Mouse (Mus musculus) left cerebral cortex, adult 9 months (tissue): ENCODE measurements around the gene Wdr60.

ENCODE experiments used
- DNase-seq, 2 experiments: peaks; one replicate each; pipeline ENCODE4 v3.0.0; 2022; ENCODE audit warnings: low spot score in 2 of 2

The Wdr60 gene

GRCm38 (mm10) chr12:116183212-116183935 lies 79.4 kb downstream of the Wdr60 start:
- no peak for DNase-seq

GRCm38 (mm10) chr12:116182376-116182775 lies 80.4 kb downstream of the Wdr60 start:
- DNase-seq = no peak

- no peak for DNase-seq
Measured at GRCm38 (mm10) chr12:116181436-116182050, 81.3 kb downstream of the Wdr60 start.

- no peak for DNase-seq
Measured at GRCm38 (mm10) chr12:116176930-116177329, 85.9 kb downstream of the Wdr60 start.

- DNase-seq = no peak
Measured at GRCm38 (mm10) chr12:116169666-116170065, 93.2 kb downstream of the Wdr60 start.

- DNase-seq = no peak
Measured at GRCm38 (mm10) chr12:116165368-116165767, 97.5 kb downstream of the Wdr60 start.

GRCm38 (mm10) chr12:116159695-116160094 lies 103.1 kb downstream of the Wdr60 start:
- no peak for DNase-seq

- DNase-seq = no peak
Measured at GRCm38 (mm10) chr12:116159223-116159622, 103.6 kb downstream of the Wdr60 start.

GRCm38 (mm10) chr12:116156792-116157532 lies 105.9 kb downstream of the Wdr60 start:
- DNase-seq = no peak
